Mouse (Mus musculus): ENCODE results near the gene Bglap3.

The Bglap3 gene

DNA sequence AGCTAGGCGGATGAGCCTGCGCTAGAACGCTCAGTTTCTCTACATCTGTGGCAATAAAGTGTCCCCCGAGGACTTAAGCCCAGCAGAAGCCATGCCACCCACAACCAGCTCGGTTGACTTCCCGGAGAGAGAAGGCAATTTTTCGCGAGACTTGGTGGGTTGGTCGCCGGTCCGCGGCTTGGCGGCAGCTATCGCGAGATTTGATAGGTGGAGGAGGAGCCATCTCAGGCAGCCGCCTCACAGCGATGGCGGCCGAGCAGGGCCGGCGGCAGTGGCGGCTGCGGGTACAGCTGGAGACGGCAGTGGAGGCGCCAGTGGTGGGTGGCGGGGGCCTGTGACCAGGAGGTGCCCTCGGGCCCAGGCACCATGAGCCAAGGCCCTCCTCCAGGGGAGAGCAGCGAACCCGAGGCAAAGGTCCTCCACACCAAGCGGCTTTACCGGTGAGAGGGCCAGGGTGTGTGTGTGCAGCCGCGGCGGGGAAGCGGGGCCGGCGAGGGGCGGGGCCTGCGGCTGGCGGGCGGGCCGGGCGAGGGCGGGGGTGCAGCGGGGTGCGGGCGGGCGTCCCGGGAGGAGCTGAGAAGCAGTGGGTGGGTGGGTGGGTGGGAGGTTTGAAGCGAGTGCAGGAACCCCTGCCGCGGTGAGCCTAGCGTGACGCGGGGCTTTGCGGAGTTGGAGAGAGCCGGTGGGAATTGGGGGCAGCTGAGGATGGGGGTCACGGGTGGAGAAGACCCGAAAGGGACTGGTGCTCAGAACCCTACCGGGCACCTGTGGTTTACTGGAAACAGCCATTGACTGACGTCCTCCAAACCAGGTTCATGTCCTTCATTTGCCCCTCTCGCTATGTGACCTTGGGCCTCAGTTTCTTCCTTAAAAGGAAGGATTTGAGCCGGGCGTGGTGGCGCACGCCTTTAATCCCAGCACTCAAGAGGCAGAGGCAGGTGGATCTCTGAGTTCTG lies 36.2 kb downstream of the Bglap3 start, which contains the start of the genes Tmem79 and Smg5:
Gene Tmem79, minus strand, starts transcription at position 91 of the 956 bp plus-strand sequence.
Gene Smg5, plus strand, starts transcription at position 203 of the 956 bp plus-strand sequence.
- DNase-seq (ENCODE audit: extremely low spot score, low spot score): peak; percentile 96

DNA sequence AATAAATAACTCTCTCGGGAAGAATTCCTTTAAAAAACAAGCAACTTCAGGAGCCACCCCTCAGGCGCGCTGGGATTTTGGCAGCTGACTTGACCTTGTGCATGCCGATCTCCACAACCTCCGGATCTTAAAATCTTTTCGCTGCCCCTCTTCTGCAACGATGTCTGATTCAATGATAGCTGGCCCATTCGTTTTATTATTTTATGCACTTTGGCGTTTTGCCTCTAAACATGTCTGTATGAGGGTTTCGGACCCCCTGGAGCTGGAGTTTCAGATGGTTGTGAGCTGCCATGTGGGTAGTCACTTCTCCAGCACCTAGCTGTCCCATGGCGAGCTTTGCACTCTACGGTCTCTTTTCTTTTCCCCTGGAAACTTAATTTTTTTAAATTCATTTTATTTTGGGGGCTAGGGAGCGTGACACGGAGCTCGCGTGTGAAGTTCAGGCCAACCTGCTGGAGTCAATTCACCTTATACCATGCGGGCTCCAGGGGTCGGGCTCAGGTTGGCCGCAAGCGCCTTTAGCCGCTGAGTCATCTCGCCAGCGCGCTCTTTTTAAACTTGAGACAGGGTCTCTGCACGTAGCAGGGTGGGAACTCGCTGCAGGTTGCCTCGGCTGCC lies 37.0 kb downstream of the Bglap3 start:
- DNase-seq (ENCODE audit: extremely low spot score, low spot score): no peak

DNA sequence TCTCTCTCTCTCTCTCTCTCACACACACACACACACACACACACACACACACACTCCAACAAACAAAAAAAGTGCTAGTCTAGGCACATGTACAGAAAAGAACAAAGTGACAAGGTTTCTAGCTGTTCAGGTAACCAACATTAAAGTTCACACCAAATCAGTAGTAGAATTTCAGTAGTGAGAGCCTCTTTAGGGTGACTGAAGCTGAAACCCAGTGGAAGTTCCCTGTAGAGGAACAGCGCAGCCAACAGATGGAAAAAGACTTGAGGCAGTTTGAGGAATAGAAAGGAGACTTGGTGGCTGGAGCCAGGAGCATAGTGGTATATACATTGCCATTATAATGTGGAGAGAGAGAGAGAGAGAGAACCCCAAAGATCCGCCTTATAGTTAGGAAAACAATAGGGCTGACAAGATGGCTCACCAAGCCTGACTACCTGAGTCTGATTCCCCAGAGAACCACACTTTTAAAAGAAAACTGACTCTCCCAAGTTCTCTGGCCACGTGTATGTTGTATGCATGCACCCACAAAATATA lies 37.6 kb downstream of the Bglap3 start:
- no peak for DNase-seq (ENCODE audit: extremely low spot score, low spot score)

DNA sequence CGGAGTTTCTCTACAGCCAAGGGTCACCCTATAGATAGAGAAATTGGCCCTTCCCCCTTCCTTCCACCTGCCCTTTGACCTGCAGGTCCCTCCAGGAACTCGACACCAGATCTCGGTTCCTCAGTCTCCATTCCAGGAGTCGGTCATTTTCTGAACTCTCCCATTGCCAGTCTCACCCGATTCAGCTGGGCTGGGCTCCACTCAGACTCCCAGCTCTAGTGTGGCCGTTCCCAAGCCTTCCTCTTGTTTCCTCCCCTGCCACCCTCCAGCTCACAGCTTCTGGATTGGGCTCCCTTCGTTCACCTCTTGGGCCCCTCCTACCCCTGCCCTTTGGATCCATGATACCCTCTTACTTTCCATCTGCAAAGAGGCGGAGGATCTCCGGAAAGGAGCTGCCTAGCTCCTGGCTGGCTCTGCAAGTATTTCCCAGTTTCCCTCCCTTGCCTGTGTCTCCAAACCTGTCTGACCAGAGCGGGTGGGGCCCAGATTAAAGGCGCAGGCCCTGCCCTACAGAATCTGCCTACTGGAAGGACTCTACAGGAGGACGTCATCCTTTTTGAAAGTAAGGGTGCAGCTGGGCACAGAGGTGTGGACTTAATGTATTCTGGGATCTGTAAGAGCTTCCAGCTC lies 38.4 kb downstream of the Bglap3 start:
- DNase-seq (ENCODE audit: extremely low spot score, low spot score): no peak

DNA sequence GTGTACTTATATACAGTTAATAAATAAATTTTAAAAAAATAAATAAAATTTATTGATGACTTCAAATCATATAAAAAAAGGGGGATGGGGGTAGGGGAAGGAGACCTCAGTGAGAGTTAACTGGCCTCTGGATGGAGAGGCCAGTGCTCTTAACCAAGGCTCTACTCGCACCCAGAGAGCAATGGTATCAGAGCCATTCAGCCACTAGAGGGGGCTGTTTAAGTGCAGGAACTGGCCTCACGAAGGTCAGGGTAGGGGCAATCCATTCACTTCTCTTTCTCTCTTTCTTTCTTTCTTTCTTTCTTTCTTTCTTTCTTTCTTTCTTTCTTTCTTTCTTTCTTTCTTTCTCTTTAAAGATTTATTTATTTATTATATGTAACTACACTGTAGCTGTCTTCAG lies 41.3 kb downstream of the Bglap3 start:
- DNase-seq (ENCODE audit: extremely low spot score, low spot score): no peak

DNA sequence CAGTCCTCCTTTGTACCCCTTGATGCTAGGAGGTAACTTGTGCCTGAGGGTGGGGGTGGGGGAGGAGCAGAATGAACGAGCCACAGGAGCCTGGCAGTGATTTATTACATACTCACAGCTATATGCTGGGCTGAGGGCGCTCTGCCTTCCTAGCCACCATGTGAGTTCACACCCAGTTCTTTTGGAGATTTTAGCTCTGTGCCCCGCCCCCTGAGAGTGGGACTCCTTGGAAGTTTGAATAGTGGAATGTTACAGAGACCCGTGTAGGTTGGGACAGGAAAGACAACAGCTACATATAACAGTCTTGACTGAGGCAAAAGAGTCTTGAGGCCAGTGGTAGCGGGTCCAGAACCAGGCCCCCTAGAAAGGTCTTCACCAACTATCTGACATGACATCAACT lies 43.6 kb downstream of the Bglap3 start:
- no peak for DNase-seq (ENCODE audit: extremely low spot score, low spot score)

DNA sequence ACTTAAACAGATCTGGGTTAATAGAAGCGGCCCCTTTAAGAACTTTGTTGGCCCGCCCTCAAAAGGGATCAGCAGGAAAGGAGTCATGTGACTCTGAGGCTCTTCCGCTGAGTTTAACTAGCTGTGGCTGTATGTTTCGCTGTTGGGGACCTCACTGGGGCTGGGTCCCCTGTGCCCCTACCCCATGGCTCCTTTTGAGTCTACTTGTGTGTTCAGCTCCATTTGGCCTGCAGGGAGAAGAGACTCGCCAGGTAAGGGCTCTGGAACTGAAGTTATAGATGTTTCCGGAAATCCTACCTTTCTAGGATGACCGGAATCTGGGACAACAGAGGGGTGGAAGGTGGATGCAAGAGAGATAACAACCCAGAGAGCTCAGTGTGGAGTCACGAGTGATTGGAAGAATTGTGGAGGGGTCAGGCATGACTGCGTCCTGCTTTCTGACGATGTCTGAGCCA lies 47.6 kb downstream of the Bglap3 start, which contains the start of gene Glmp:
Gene Glmp, plus strand, starts transcription at position 73 of the 455 bp plus-strand sequence.
- DNase-seq (ENCODE audit: extremely low spot score, low spot score): peak; percentile 60
